Mouse (Mus musculus) cortical plate, adult 2 months (tissue): ENCODE measurements around the gene Serpinf2. TPM values are rescaled to one million over a fixed set of nuclear protein-coding genes. Genes with fewer than 3 reads are reported as not detected.
A peak's percentile ranks its signal among the peaks of the same experiment; 100 is the strongest.

Experiments
- H3K27ac ChIP-seq: fragments of 200-500 bp; 2 replicates; pipeline ENCODE4 v1.5.1; 2012; ENCODE audit warnings: low read length, control low read depth, inconsistent platforms; ENCODE audit not compliant: insufficient read depth
- H3K4me1 ChIP-seq: fragments of 200-500 bp; 2 replicates; pipeline ENCODE4 v1.6.1; 2011; ENCODE audit warnings: low read length; ENCODE audit not compliant: control insufficient read depth, insufficient read depth
- H3K4me3 ChIP-seq: fragments of 200-500 bp; 2 replicates; pipeline ENCODE4 v1.5.1; 2011; ENCODE audit warnings: mild to moderate bottlenecking, low read length, control low read depth; ENCODE audit not compliant: insufficient read depth
- CTCF ChIP-seq: fragments of 200-500 bp; IDR thresholded peaks from 2 replicates; pipeline ENCODE4 v1.5.1; 2011; ENCODE audit warnings: mild to moderate bottlenecking, control low read depth, low read length; ENCODE audit not compliant: insufficient read depth; ENCODE audit errors: extremely low read depth
- POLR2A ChIP-seq: fragments of 200-500 bp; IDR thresholded peaks from 2 replicates; pipeline ENCODE4 v1.6.1; 2011; ENCODE audit warnings: mild to moderate bottlenecking, low read length, control low read depth; ENCODE audit not compliant: insufficient read depth; ENCODE audit errors: extremely low read depth
- polyA plus RNA-seq: library from polyadenylated mRNA; depleted of rRNA; stranded (reverse); fragments of >200 nt; gene quantifications from 2 replicates; pipeline ENCODE4 v1.2.3, GENCODE M21; 2012; rRNA removed

Gene Serpinf2
- 0.15 and 0.26 TPM in 2 replicates for polyA plus RNA-seq

GRCm38 (mm10) chr11:75439363-75439762, at the start of gene Serpinf2:
Gene Serpinf2 (minus strand): TSS chr11:75439591.
- H3K4me1 ChIP-seq = no peaks in the 10 kb centered on the region
- no peak within 1 kb of the TSS for H3K4me3 ChIP-seq
- no peak within 1 kb of the TSS for H3K27ac ChIP-seq
- TF ChIP-seq POLR2A (no peak), CTCF (no peak)

GRCm38 (mm10) chr11:75487496-75487895, 48.1 kb upstream of the Serpinf2 start:
- H3K27ac ChIP-seq = no peak overlapping the region
- H3K4me3 ChIP-seq = peak overlapping the region; percentile 50
- TF ChIP-seq CTCF (no peak), POLR2A (no peak)
- peaks cover 5% of the 10 kb centered on the region for H3K4me1 ChIP-seq

GRCm38 (mm10) chr11:75486601-75487285, 47.4 kb upstream of the Serpinf2 start, which contains the start of gene Prpf8:
Gene Prpf8 (plus strand): TSS chr11:75486816.
- peak within 1 kb of the TSS; percentile 50 for H3K4me3 ChIP-seq
- H3K27ac ChIP-seq = no peak within 1 kb of the TSS
- peaks cover 5% of the 10 kb centered on the region for H3K4me1 ChIP-seq
- peak; percentile 90 for TF ChIP-seq POLR2A
- TF ChIP-seq CTCF = no peak

GRCm38 (mm10) chr11:75486192-75486591, 46.8 kb upstream of the Serpinf2 start:
- Histone ChIP-seq H3K4me3 (no peak overlapping the region; the same call in 1 of the 2 replicates), H3K27ac (no peak overlapping the region)
- TF ChIP-seq CTCF (no peak), POLR2A (no peak)

GRCm38 (mm10) chr11:75473376-75473775, 34.0 kb upstream of the Serpinf2 start:
- TF ChIP-seq CTCF = no peak
- no peak for TF ChIP-seq POLR2A

More at GRCm38 (mm10) chr11:75486192-75486591, 46.8 kb upstream of the Serpinf2 start:
- H3K4me1 ChIP-seq = peaks cover 5% of the 10 kb centered on the region

GRCm38 (mm10) chr11:75472469-75473081, 33.2 kb upstream of the Serpinf2 start:
- H3K4me3 ChIP-seq = no peak overlapping the region
- no peak overlapping the region for H3K27ac ChIP-seq
- no peaks in the 10 kb centered on the region for H3K4me1 ChIP-seq
- TF ChIP-seq CTCF = no peak
- TF ChIP-seq POLR2A = no peak

More at GRCm38 (mm10) chr11:75473376-75473775, 34.0 kb upstream of the Serpinf2 start:
- no peaks in the 10 kb centered on the region for H3K4me1 ChIP-seq
- no peak overlapping the region for H3K27ac ChIP-seq
- H3K4me3 ChIP-seq = no peak overlapping the region

- Histone ChIP-seq H3K4me1 (no peaks in the 10 kb centered on the region), H3K27ac (no peak overlapping the region), H3K4me3 (no peak overlapping the region)
- no peak for TF ChIP-seq POLR2A
- no peak for TF ChIP-seq CTCF
Measured at GRCm38 (mm10) chr11:75470675-75471074, 31.3 kb upstream of the Serpinf2 start.

GRCm38 (mm10) chr11:75469261-75469660, 29.9 kb upstream of the Serpinf2 start:
- no peak for TF ChIP-seq CTCF
- TF ChIP-seq POLR2A = no peak
- no peaks in the 10 kb centered on the region for H3K4me1 ChIP-seq
- H3K4me3 ChIP-seq = no peak overlapping the region
- H3K27ac ChIP-seq = no peak overlapping the region

- no peak overlapping the region for H3K4me3 ChIP-seq
- no peak for TF ChIP-seq POLR2A
- TF ChIP-seq CTCF = no peak
- no peak overlapping the region for H3K27ac ChIP-seq
- no peaks in the 10 kb centered on the region for H3K4me1 ChIP-seq
Measured at GRCm38 (mm10) chr11:75468410-75468809, 29.0 kb upstream of the Serpinf2 start.

- H3K27ac ChIP-seq = no peak overlapping the region
- 0 out of 2 replicates have a peak, but pooled peaks cover 1% of the 10 kb centered on the region for H3K4me1 ChIP-seq
- TF ChIP-seq POLR2A = no peak
- no peak for TF ChIP-seq CTCF
- no peak overlapping the region for H3K4me3 ChIP-seq
Measured at GRCm38 (mm10) chr11:75467512-75468215, 28.3 kb upstream of the Serpinf2 start.
